In the genomic region with DNA sequence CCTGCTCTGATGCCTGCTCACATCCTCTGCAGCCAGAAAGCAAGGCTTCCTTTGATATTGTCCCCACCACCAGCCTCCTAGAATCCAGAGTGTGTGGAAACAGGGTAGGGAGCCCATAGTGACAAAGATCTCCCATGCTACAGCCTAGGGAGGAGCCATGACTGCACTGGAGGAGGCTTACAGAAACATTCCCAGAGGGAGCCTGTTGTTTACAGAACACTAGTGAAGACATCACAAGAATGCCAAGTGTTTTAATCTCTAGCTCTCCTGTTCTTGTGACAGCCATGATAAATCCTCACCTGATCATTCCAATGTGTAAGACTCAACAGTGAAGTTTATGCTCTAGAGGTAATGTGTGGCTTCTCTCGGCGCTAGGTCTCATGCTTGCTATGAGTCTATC, we compare ENCODE assay signal across 22 mouse cellular contexts. TPM values are rescaled to one million over a fixed set of nuclear protein-coding genes. Genes with fewer than 3 reads are reported as not detected.
DNase-seq lines count a peak whose midpoint lies in the region; ATAC-seq and TF ChIP-seq lines count a peak whose summit lies in the region.
"Had no signal": no experiment of that assay in that cellular context is flagged by ENCODE, and none has a peak within 500 bp of the region (broad histone marks: within the 10 kb centered on the region; RNA-seq: fewer than 3 reads in every experiment).

No protein-coding gene starts in this region.

- no peaks in the 10 kb centered on the region for H3K27me3 ChIP-seq in heart, embryonic 10.5 days (ENCODE audit: insufficient read depth, poor library complexity, severe bottlenecking)
- H3K27me3 ChIP-seq in heart, embryonic 15.5 days = no peaks in the 10 kb centered on the region
- H3K27me3 ChIP-seq in lung, postnatal 0 days (replicated peaks; ENCODE audit: insufficient read depth, low read length) = no peaks in the 10 kb centered on the region
- H3K27me3 ChIP-seq in hindbrain, embryonic 10.5 days (ENCODE audit: insufficient read depth, poor library complexity, severe bottlenecking) = no peaks in the 10 kb centered on the region
- H3K27me3 ChIP-seq: embryonic facial prominence, embryonic 15.5 days; hindbrain, embryonic 15.5 days had no signal

- no peak for TF ChIP-seq CTCF in lung, postnatal 0 days (IDR thresholded peaks at IDR 0.05)

- WGBS in heart, embryonic 10.5 days = 62% methylated on average over 2 of the region's 2 CpGs
- 60% methylated on average over 2 of the region's 2 CpGs for WGBS in heart, embryonic 15.5 days
- 41% methylated on average over 2 of the region's 2 CpGs for WGBS in lung, postnatal 0 days
- 86% methylated on average over 2 of the region's 2 CpGs for WGBS in hindbrain, embryonic 10.5 days

- no peak overlapping the region for H3K9ac ChIP-seq in heart, embryonic 15.5 days
- no peak overlapping the region for H3K9ac ChIP-seq in lung, postnatal 0 days (replicated peaks; ENCODE audit: low read depth)
- H3K9ac ChIP-seq: embryonic facial prominence, embryonic 15.5 days; hindbrain, embryonic 15.5 days had no signal

- no peak overlapping the region for H3K4me2 ChIP-seq in heart, embryonic 15.5 days
- no peak overlapping the region for H3K4me2 ChIP-seq in lung, postnatal 0 days (replicated peaks; ENCODE audit: low read depth, low read length)
- H3K4me2 ChIP-seq: embryonic facial prominence, embryonic 15.5 days; hindbrain, embryonic 15.5 days had no signal

- peaks cover 5% of the 10 kb centered on the region for H3K4me1 ChIP-seq in heart, embryonic 10.5 days
- H3K4me1 ChIP-seq in heart, embryonic 15.5 days (replicated peaks) = peaks cover 15% of the 10 kb centered on the region
- H3K4me1 ChIP-seq in lung, postnatal 0 days (ENCODE audit: insufficient read depth, low read depth, low read length) = no peaks in the 10 kb centered on the region
- no peaks in the 10 kb centered on the region for H3K4me1 ChIP-seq in hindbrain, embryonic 10.5 days (replicated peaks)
- H3K4me1 ChIP-seq: embryonic facial prominence, embryonic 15.5 days; forebrain, embryonic 10.5 days; hindbrain, embryonic 15.5 days had no signal

- H3K27ac ChIP-seq in heart, embryonic 10.5 days = 0 out of 2 replicates have a peak overlapping the region, but pooled peaks have one; percentile 16
- H3K27ac ChIP-seq in heart, embryonic 15.5 days = peak overlapping the region; percentile 23; the same call in 1 of the 2 replicates
- H3K27ac ChIP-seq in lung, postnatal 0 days (ENCODE audit: low read length) = peak overlapping the region; percentile 64
- H3K27ac ChIP-seq in hindbrain, embryonic 10.5 days = no peak overlapping the region
- H3K27ac ChIP-seq: embryonic facial prominence, embryonic 15.5 days; forebrain, embryonic 10.5 days; hindbrain, embryonic 15.5 days had no signal

- TF ChIP-seq EP300 in lung, postnatal 0 days (IDR thresholded peaks at IDR 0.05) = peak; percentile 99

- H3K4me3 ChIP-seq in heart, embryonic 10.5 days = no peak overlapping the region
- no peak overlapping the region for H3K4me3 ChIP-seq in heart, embryonic 15.5 days
- H3K4me3 ChIP-seq in lung, postnatal 0 days (ENCODE audit: low read depth, low read length) = no peak overlapping the region
- H3K4me3 ChIP-seq in hindbrain, embryonic 10.5 days = no peak overlapping the region
- H3K4me3 ChIP-seq: embryonic facial prominence, embryonic 15.5 days; erythroblast, embryonic 14.5 days; forebrain, embryonic 10.5 days; hindbrain, embryonic 15.5 days had no signal

- no peak for DNase-seq in heart, embryonic 10.5 days (ENCODE audit: low spot score)
- no peak for DNase-seq in heart, adult 18-20 months
- DNase-seq in heart, postnatal 25 days (ENCODE audit: low spot score) = no peak
- peak; percentile 51 for DNase-seq in lung, postnatal 0 days (ENCODE audit: low spot score)
- DNase-seq in lung, postnatal 4 days = no peak
- peak; percentile 6 for DNase-seq in yolk sac, embryonic 10.5 days (ENCODE audit: low spot score)
- DNase-seq in hindbrain, embryonic 10.5 days (ENCODE audit: low spot score) = no peak
- DNase-seq: adrenal gland, adult 8-10 months; adrenal gland, postnatal 36 days; cerebellum, adult 11 months; cerebellum, adult 8-10 months; cerebellum, postnatal 14 days; embryo, embryonic 11 days; kidney, adult 8-10 months had no signal

- intact Hi-C loops in heart, postnatal 25 days (cut with DNase I) = no loop called here

- H3K36me3 ChIP-seq in heart, embryonic 10.5 days = no peaks in the 10 kb centered on the region
- H3K36me3 ChIP-seq in heart, embryonic 15.5 days = no peaks in the 10 kb centered on the region
- H3K36me3 ChIP-seq in lung, postnatal 0 days (ENCODE audit: insufficient read depth, low read length) = no peaks in the 10 kb centered on the region
- no peaks in the 10 kb centered on the region for H3K36me3 ChIP-seq in hindbrain, embryonic 10.5 days
- H3K36me3 ChIP-seq: embryonic facial prominence, embryonic 15.5 days; forebrain, embryonic 10.5 days; G1E; hindbrain, embryonic 15.5 days had no signal

- no peak for ATAC-seq in heart, embryonic 15.5 days (replicated peaks; ENCODE audit: insufficient number of reproducible peaks, insufficient read depth, low FRiP score, low read depth)
- peak; percentile 61 for ATAC-seq in lung, postnatal 0 days
- ATAC-seq: forebrain, embryonic 14.5 days; intestine, embryonic 16.5 days had no signal

- H3K9me3 ChIP-seq in heart, embryonic 10.5 days = no peaks in the 10 kb centered on the region
- H3K9me3 ChIP-seq in heart, embryonic 15.5 days (replicated peaks) = no peaks in the 10 kb centered on the region
- no peaks in the 10 kb centered on the region for H3K9me3 ChIP-seq in lung, postnatal 0 days (ENCODE audit: low read length)
- H3K9me3 ChIP-seq in hindbrain, embryonic 10.5 days = no peaks in the 10 kb centered on the region
- H3K9me3 ChIP-seq: embryonic facial prominence, embryonic 15.5 days; forebrain, embryonic 10.5 days; hindbrain, embryonic 15.5 days had no signal

RNA-seq across cellular contexts. Expression of gene Clic5, which starts 28.8 kb away (rescaled TPM):
- 3.3 and 5.7 TPM in 2 replicates for polyA plus RNA-seq in heart, embryonic 10.5 days (2016; fragmentation: Nextera tagmentation; extraction: Ambion mirVana)
- total RNA-seq in heart, adult 18-20 months (2021) = 100 to 1,000 TPM; 141 to 144 TPM
- 12.4 and 12.5 TPM in 2 replicates for polyA plus RNA-seq in heart, embryonic 15.5 days (2015; fragmentation: Nextera tagmentation; extraction: Ambion mirVana)
- total RNA-seq in heart, postnatal 25 days (2021) = 100 to 1,000 TPM; 114 to 142 TPM
- polyA plus RNA-seq in lung, postnatal 0 days (2015; fragmentation: Nextera tagmentation; extraction: Ambion mirVana) = 83.6 and 122 TPM in 2 replicates
- polyA plus RNA-seq in hindbrain, embryonic 10.5 days (2016; fragmentation: Nextera tagmentation; extraction: Ambion mirVana) = 0.17 and 0.29 TPM in 2 replicates
- polyA plus RNA-seq: erythroblast, embryonic 14.5 days; G1E had no signal

Comparison
In these comparisons a context has a peak if more than half of its experiments do, and no peak if none do; other contexts are left out.
1. DNase-seq: peak in lung, postnatal 0 days (single experiment) and yolk sac, embryonic 10.5 days (single experiment); none in heart, embryonic 10.5 days (single experiment), heart, adult 18-20 months (0 of 2), heart, postnatal 25 days (single experiment), lung, postnatal 4 days (0 of 2) and hindbrain, embryonic 10.5 days (single experiment).